Mouse (Mus musculus) spleen, postnatal 4 days (tissue): ENCODE data around the gene Sh3bgrl2.

Experiments used
- DNase-seq, 2 experiments: peaks; one replicate each; pipeline ENCODE4 v3.0.0; 2022; ENCODE audit warnings: low spot score in 2 of 2

Sh3bgrl2 gene

DNA sequence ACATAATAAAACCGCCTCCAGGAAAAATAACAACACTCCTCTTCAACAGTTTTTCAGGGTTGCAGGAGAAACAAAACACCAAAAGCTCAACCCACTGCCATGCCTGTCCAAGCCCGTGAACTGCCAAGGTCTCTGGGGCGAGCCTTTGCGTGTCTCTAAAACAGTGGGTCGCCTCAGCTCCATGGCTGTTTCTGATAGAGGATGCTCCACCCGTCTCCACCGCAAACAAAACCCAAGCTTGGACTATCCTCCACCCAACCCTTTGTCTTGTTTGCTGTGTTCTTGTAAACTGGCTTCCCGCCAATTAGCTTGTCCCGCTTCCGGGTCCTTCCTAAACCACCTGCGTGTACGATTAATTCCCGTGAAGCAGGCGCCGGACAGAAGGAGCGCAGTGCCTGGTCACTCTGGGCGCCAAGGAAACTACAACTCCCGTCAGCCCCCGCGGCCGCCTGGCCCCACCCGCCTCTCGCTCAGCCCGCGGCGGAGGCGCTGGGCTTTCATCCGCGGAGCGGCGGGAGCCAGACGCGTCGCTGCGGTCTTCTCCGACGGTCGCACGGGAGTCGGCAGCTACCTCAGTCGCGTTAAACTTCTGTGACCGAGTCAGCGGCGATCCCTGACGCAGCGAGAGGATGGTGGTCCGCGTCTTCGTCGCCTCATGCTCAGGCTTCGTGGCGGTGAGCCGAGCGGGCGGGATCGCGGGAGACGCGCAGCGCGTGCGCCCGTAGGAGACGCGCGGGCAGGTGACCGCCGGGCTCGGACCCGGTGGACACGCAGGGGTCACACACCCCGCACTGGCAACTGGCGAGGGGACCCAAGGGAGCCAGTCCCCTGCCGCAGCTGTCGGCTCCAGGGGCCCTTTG lies at the start of gene Sh3bgrl2:
TSS of gene Sh3bgrl2 (plus strand) at position 498 of the 860 bp plus-strand sequence.
- peak; percentile 39 to 71 for DNase-seq

GRCm38 (mm10) chr9:83519081-83519480 lies 29.0 kb upstream of the Sh3bgrl2 start:
- DNase-seq = peak in 1 of 2 experiments; percentile 28

DNA sequence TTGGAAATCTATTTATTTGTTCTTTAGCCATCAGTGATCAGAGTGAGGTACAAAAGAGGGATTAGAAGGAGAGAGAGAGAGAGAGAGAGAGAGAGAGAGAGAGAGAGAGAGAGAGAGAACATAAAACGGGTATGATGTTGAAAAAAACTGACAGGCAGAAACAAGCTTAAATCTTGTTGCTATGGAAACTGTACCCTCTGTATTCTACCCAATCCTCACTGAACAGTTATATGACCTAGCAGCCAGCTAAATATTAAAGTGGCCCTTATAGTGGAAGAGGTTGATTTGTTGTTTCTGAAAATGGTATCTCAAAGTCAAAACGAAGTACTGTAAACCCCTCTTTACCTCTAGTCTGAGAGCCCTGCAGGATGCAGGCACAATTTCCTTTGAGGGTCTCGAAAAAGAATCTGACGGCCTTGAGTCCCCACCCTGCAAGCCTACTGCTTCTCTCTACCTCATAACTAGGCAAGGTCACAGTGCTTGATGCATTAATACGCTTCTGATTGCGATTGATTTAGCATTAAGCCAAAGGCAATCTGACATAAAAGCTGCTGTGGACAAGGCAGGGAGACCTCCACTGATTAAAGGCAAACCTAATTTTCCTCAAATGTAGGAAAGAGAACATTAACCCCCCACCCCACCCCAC lies 28.5 kb upstream of the Sh3bgrl2 start:
- peak in 1 of 2 experiments; percentile 3 for DNase-seq

- DNase-seq = peak in 1 of 2 experiments; percentile 26
These were observed 20.6 kb upstream of the Sh3bgrl2 start for GRCm38 (mm10) chr9:83527341-83528060.

GRCm38 (mm10) chr9:83533044-83533769 lies 14.9 kb upstream of the Sh3bgrl2 start:
- no peak for DNase-seq

DNA sequence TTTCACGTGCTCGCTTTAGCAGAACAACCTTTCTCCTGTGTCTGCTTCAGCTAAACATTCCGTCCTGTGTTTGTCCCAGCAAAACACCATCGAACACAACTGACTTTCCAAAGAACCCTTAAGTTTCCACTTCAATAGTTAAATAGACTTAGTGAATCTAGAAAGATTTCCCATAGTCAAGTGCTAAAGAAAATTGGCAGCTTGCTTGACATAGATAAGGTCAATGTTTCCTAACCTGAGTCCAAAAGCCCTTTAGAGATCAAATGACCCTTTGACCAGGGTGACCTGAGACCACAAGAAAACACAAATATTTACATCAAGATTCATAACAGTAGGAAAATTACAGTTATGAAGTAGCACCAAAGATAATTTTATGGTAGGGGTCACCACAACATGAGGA lies 11.2 kb upstream of the Sh3bgrl2 start:
- no peak for DNase-seq

- no peak for DNase-seq
These were observed 10.6 kb upstream of the Sh3bgrl2 start for GRCm38 (mm10) chr9:83537510-83537909.

- DNase-seq = no peak
These were observed 10.1 kb upstream of the Sh3bgrl2 start for GRCm38 (mm10) chr9:83537921-83538536.

DNA sequence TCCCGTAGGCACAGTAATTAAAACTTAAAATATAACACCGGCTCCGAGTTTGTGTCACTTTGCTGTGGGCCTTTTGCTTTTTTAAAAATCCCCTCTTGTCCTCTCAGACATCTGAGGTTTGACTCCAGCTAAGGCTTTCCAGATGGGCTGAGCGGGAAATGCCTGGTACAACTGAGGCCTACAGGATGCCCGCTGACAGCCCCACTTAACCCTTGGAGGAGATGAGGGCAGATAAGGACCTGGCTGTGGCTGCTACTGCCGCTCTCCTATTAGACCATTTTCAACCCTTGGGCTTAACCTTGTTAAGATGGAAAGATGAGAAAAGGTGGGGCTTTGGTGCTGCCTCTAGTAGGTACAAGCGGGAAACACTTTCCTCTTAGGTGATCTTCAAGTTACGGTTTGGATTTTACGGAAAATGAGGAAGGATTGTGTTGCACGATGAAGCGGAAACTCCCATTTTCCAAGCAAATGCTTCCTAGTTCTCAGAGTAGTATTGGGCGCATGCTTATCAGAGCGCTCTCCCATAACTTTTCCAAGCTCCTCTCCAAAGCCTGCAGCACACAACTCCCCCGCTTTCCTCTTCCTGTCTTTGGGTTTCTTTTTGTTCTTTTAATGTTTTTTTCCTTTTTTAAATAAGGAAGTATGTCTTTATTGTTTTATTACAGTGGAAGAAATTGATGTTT lies 8.2 kb upstream of the Sh3bgrl2 start:
- DNase-seq = no peak

DNA sequence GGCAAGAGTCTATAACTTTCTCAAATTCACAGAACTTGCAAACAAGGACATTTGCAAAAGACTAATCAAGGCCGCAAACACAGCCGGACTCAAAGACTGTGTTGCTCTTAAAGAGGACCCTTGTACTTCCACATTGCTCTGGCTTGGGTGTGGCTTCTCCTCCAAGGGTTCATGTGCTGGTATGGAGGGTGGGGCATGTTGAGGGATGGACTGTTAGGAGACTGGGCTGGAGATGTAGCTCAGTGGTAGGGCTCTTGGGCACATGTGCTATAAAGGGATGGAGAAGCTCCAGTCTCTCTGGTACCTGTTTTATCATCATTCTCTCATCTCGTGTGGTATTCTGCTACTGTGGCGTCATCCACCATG lies 7.7 kb upstream of the Sh3bgrl2 start:
- DNase-seq = no peak

- DNase-seq = no peak
These were observed 7.2 kb upstream of the Sh3bgrl2 start for GRCm38 (mm10) chr9:83540975-83541374.

GRCm38 (mm10) chr9:83545240-83545639 lies 2.9 kb upstream of the Sh3bgrl2 start:
- no peak for DNase-seq

DNA sequence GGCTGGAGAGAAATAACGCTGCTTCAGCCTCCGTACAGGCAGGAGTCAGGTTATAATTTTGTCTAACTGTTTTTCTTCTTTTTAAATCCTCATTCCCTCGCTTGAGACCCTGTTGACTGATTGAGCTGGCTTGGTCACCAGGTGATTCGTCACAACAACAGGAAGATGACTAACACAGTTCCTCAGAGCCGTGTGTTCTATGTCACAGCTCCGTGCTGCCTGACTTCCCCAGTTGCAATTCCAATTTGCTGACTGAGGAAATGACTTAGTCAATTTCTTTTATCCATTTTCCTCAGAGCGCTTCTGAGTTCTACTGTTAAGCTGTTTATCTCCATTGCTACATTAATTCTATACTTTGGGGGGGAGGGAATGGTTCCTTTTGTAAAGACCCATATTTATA lies 1.8 kb upstream of the Sh3bgrl2 start:
- no peak for DNase-seq

DNA sequence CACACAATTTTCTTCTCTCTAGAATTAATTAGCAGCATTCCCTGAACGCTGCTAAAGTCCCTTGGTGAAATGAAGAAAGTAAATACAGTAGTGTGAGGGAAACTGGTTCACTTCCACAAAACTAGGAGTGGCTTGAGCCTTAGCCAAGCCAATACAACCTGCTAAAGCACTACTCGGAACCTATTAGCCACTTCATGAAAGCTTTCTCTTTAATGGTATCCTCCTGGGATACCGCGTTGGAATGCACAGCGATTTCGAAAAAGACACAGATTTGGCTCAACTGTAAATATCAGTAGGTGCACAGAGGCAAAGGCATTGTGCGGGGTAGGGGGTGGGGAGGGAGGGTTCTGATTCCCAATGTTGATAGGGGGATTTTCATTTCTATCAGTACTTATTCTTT lies 898 bp upstream of the Sh3bgrl2 start:
- DNase-seq = no peak

DNA sequence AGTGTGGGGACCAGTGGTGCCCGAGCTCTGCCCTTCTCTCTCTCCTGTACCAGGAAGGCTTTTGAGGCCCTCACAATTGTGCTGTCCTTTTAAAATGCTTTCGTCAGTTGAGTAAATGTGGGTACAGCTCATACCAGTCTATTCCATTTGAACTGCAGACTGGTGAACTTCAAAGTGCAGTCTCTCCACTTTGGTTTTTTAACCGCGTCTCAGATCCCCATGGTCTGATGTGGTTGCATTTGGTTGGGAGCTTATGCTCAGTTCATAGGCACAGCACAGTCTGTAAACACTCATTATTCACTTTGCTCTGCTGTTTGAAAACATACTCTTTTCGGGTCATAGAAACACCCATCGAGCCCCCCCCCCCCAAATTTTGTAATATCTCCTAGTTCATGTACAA lies 1.7 kb downstream of the Sh3bgrl2 start:
- no peak for DNase-seq

DNA sequence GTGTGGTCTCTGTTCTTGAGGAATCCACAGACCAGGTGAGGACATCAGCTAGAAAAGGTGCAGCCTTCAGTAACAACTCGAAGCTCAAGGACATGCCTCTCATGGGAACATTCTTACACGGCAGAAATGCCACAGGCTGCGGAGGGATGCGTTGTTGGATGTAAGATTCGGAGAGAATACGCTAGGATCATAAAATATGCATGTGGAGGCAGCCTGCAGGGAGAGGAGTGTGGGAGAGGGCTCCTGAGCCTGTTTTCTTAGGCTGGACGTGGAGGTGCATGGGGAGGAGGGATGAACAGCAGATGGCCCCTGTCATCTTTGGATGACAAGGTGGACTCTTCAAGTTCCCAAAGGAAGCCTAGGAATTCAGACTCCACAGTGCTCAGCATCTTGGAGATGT lies 3.0 kb downstream of the Sh3bgrl2 start:
- DNase-seq = no peak

DNA sequence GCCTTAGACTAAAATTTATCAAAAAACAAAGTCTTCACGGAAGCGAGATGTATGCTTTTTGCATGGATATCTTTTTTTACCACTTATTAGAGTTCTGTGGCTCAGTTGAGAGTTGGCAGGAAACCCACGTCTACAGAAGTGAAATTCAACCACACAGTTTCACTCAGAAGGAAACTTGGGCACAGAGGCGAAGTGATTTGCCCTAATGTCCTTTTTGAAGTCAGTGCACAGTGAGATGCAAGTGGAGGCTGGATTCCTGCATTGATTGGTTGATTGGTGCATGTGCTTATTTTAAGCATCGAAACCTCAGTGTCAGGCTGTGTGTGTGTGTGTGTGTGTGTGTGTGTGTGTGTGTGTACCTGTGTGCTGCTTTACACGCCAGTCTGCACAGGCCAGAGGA lies 3.5 kb downstream of the Sh3bgrl2 start:
- no peak for DNase-seq

GRCm38 (mm10) chr9:83555580-83555979 lies 7.5 kb downstream of the Sh3bgrl2 start:
- DNase-seq = no peak

DNA sequence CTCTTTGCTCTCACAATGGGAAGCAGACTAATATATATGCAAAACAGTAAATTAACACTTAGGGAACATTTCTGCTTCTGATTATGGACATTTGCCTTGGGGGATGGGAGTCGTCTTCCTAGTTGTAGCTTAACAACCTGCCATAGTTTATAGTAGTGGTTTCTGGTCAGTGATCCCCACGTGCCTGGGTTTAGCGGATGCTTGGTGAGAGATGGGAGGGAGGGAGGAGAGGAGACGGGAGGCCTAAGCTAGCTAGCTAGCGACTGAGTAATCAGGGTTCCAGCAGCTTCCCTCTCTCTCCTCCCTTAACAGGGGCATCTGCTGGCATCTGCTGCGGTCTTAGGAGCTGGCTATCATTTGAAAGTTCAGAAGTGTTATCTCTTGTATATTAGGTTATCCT lies 8.1 kb downstream of the Sh3bgrl2 start:
- DNase-seq = no peak

- DNase-seq = no peak
These were observed 8.9 kb downstream of the Sh3bgrl2 start for GRCm38 (mm10) chr9:83556780-83557771.
